Mouse (Mus musculus): ENCODE results near the gene Cdkal1. TPM values are rescaled to one million over a fixed set of nuclear protein-coding genes. Genes with fewer than 3 reads are reported as not detected.
A peak's percentile ranks its signal among the peaks of the same experiment; 100 is the strongest.

Gene Cdkal1
- polyA plus RNA-seq, 1 experiment from 2014 or later, result 14.7 TPM

DNA sequence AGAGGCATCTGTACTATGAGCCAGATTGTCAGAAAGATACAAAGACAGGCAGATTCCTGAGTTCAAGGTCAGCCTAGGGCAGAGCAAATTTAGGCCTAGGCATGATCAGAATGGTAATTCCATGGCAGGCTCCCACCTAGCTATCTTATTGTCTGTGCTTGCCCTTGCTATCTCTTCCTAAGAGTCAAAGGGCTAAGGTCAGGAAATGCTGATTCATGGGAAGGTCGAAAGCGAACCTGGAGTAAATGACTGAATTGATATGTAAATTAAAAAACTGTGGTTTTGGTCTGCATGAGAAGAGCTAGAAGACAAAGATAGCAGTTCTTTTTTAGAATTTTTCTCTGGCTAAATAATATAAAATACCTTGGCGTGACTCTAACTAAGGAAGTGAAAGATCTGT is 262.4 kb downstream of the Cdkal1 start:
- ATAC-seq (ENCODE audit: low FRiP score, low TSS enrichment) (no peak), DNase-seq (ENCODE audit: low spot score) (no peak)
- Histone ChIP-seq H3K4me2 (replicated peaks; ENCODE audit: low read depth) (no peak overlapping the region), H3K9ac (ENCODE audit: low read length) (no peak overlapping the region), H3K27me3 (ENCODE audit: control insufficient read depth, insufficient read depth, low read length) (no peaks in the 10 kb centered on the region), H3K4me1 (replicated peaks; ENCODE audit: control insufficient read depth, insufficient read depth) (no peaks in the 10 kb centered on the region), H3K4me3 (ENCODE audit: low read depth, low read length) (no peak overlapping the region), H3K9me3 (ENCODE audit: control insufficient read depth, low read length) (0 out of 2 replicates have a peak, but pooled peaks cover 4% of the 10 kb centered on the region), H3K36me3 (ENCODE audit: control insufficient read depth, insufficient read depth, low read length) (no peaks in the 10 kb centered on the region), H3K27ac (replicated peaks) (no peak overlapping the region)
- 98% methylated on average over 3 of the region's 3 CpGs for WGBS
- TF ChIP-seq CTCF (IDR thresholded peaks at IDR 0.05; ENCODE audit: low read depth) (no peak), EP300 (optimal IDR thresholded peaks at IDR 0.05) (no peak)

GRCm38 (mm10) chr13:29590685-29591084 is 264.8 kb downstream of the Cdkal1 start:
- Histone ChIP-seq H3K36me3 (ENCODE audit: control insufficient read depth, insufficient read depth, low read length) (no peaks in the 10 kb centered on the region), H3K9me3 (ENCODE audit: control insufficient read depth, low read length) (0 out of 2 replicates have a peak, but pooled peaks cover 4% of the 10 kb centered on the region), H3K27ac (replicated peaks) (no peak overlapping the region), H3K4me3 (ENCODE audit: low read depth, low read length) (no peak overlapping the region), H3K4me1 (replicated peaks; ENCODE audit: control insufficient read depth, insufficient read depth) (no peaks in the 10 kb centered on the region), H3K27me3 (ENCODE audit: control insufficient read depth, insufficient read depth, low read length) (no peaks in the 10 kb centered on the region), H3K4me2 (replicated peaks; ENCODE audit: low read depth) (no peak overlapping the region), H3K9ac (ENCODE audit: low read length) (no peak overlapping the region)
- WGBS, result 87% methylated on average over 5 of the region's 5 CpGs
- DNase-seq (ENCODE audit: low spot score) (no peak), ATAC-seq (ENCODE audit: low FRiP score, low TSS enrichment) (no peak)
- TF ChIP-seq CTCF (IDR thresholded peaks at IDR 0.05; ENCODE audit: low read depth), result no peak
- no peak for TF ChIP-seq EP300 (optimal IDR thresholded peaks at IDR 0.05)

DNA sequence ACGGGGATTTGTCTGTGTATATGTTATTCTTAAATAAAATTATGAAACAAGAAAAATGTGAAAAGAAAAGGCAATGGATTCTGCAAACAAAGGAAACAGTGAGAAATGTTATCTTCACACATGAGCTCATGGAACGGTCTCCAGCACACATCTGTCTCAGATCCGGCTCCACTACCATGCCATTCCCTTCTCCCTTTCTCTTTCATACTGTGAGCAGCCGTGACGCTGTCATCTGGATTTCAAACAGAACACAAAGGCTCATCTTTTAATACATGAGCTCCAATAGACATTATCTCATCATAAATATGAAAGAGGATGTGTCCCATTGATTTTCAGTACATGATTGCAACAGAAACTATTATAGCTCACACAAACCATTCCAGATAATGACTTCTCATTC is 265.3 kb downstream of the Cdkal1 start:
- H3K4me3 ChIP-seq (ENCODE audit: low read depth, low read length), result no peak overlapping the region
- H3K27ac ChIP-seq (replicated peaks), result no peak overlapping the region
- no peak for TF ChIP-seq EP300 (optimal IDR thresholded peaks at IDR 0.05)
- no peak for TF ChIP-seq CTCF (IDR thresholded peaks at IDR 0.05; ENCODE audit: low read depth)
- no peaks in the 10 kb centered on the region for H3K27me3 ChIP-seq (ENCODE audit: control insufficient read depth, insufficient read depth, low read length)
- 0 out of 2 replicates have a peak, but pooled peaks cover 4% of the 10 kb centered on the region for H3K9me3 ChIP-seq (ENCODE audit: control insufficient read depth, low read length)
- DNase-seq (ENCODE audit: low spot score) (no peak), ATAC-seq (ENCODE audit: low FRiP score, low TSS enrichment) (no peak)
- no peaks in the 10 kb centered on the region for H3K36me3 ChIP-seq (ENCODE audit: control insufficient read depth, insufficient read depth, low read length)
- no peak overlapping the region for H3K9ac ChIP-seq (ENCODE audit: low read length)
- 79% methylated on average over 5 of the region's 5 CpGs for WGBS
- no peaks in the 10 kb centered on the region for H3K4me1 ChIP-seq (replicated peaks; ENCODE audit: control insufficient read depth, insufficient read depth)
- no peak overlapping the region for H3K4me2 ChIP-seq (replicated peaks; ENCODE audit: low read depth)

DNA sequence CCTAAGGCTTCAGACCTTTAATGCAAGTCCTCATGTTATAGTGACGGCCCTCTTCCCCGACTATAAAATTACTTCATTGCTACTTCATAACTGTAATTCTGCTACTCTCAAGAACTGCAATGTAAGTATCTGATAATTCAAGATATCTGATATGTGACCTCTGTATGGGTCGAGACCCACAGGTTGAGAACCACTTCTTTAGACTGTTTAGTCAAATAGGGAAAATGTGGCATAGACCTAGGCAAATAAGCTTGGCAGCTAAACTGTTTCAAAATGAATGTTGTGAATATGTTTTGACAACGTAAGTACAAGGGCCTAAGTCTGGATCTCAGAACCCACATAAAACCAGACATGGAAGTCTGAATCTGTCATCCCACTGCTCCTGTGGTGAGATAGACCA is 266.8 kb downstream of the Cdkal1 start:
- Histone ChIP-seq H3K9ac (ENCODE audit: low read length) (no peak overlapping the region), H3K4me3 (ENCODE audit: low read depth, low read length) (no peak overlapping the region), H3K27me3 (ENCODE audit: control insufficient read depth, insufficient read depth, low read length) (no peaks in the 10 kb centered on the region), H3K9me3 (ENCODE audit: control insufficient read depth, low read length) (0 out of 2 replicates have a peak, but pooled peaks cover 4% of the 10 kb centered on the region), H3K4me2 (replicated peaks; ENCODE audit: low read depth) (no peak overlapping the region), H3K27ac (replicated peaks) (no peak overlapping the region), H3K36me3 (ENCODE audit: control insufficient read depth, insufficient read depth, low read length) (no peaks in the 10 kb centered on the region), H3K4me1 (replicated peaks; ENCODE audit: control insufficient read depth, insufficient read depth) (no peaks in the 10 kb centered on the region)
- TF ChIP-seq CTCF (IDR thresholded peaks at IDR 0.05; ENCODE audit: low read depth), result no peak
- TF ChIP-seq EP300 (optimal IDR thresholded peaks at IDR 0.05), result no peak
- DNase-seq (ENCODE audit: low spot score), result no peak
- 93% methylated on average over 4 of the region's 4 CpGs for WGBS
- no peak for ATAC-seq (ENCODE audit: low FRiP score, low TSS enrichment)

DNA sequence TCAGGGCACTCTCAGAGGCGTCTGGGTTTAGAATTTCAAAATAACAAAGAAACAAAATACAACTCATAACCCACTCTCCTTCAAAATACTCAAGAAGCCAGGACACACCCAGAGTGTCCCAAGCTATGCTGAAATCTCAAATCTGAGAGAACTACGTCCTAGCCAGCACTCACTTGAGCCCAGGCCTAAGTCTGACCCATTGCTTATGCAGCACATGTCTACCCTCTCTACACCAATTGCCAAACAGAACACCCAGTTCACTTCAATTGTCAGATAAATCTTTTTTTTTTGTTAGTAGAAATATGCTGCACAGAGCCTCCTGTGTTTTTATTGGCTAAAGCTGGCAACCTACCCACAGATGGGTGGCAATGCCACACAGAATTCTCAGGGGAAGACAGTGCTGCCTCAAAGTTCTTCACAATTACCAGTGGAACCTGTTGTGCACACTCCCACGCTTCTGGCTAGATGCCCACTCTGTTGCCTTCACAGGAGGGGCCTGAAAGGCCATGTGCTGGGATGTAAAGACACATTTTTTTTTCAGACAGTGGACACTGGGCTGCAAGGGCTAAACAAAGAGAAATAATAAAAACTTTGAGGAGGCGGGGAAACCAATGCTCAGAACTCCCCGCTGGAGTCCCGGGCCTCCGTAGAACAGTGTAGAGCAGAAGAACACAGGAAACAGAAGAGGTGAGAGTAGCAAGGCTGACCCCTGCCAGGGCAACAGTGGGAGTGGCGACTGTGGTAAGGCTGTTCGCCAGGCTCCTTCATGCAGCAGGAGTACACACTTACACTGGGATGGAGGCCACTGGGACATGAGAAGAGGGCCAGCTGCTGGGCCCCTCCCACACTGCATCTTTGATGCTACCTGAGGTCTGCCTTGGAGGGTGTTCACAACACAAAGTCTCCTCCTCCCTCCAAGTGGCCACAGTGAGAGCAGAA is 273.4 kb downstream of the Cdkal1 start:
- Histone ChIP-seq H3K9ac (ENCODE audit: low read length) (no peak overlapping the region), H3K4me2 (replicated peaks; ENCODE audit: low read depth) (no peak overlapping the region), H3K27me3 (ENCODE audit: control insufficient read depth, insufficient read depth, low read length) (no peaks in the 10 kb centered on the region), H3K36me3 (ENCODE audit: control insufficient read depth, insufficient read depth, low read length) (no peaks in the 10 kb centered on the region), H3K27ac (replicated peaks) (no peak overlapping the region), H3K9me3 (ENCODE audit: control insufficient read depth, low read length) (no peaks in the 10 kb centered on the region), H3K4me3 (ENCODE audit: low read depth, low read length) (no peak overlapping the region), H3K4me1 (replicated peaks; ENCODE audit: control insufficient read depth, insufficient read depth) (no peaks in the 10 kb centered on the region)
- 0 out of 2 replicates have a peak, but pooled peaks have one; percentile 15 for ATAC-seq (ENCODE audit: low FRiP score, low TSS enrichment)
- 77% methylated on average over 9 of the region's 9 CpGs for WGBS
- no peak for TF ChIP-seq EP300 (optimal IDR thresholded peaks at IDR 0.05)
- no peak for DNase-seq (ENCODE audit: low spot score)

- H3K9me3 ChIP-seq (ENCODE audit: control insufficient read depth, low read length), result no peaks in the 10 kb centered on the region
- H3K9ac ChIP-seq (ENCODE audit: low read length), result no peak overlapping the region
- DNase-seq (ENCODE audit: low spot score) (no peak), ATAC-seq (ENCODE audit: low FRiP score, low TSS enrichment) (no peak)
- no peak overlapping the region for H3K4me2 ChIP-seq (replicated peaks; ENCODE audit: low read depth)
- H3K4me3 ChIP-seq (ENCODE audit: low read depth, low read length), result no peak overlapping the region
- no peaks in the 10 kb centered on the region for H3K36me3 ChIP-seq (ENCODE audit: control insufficient read depth, insufficient read depth, low read length)
- no peaks in the 10 kb centered on the region for H3K27me3 ChIP-seq (ENCODE audit: control insufficient read depth, insufficient read depth, low read length)
- H3K4me1 ChIP-seq (replicated peaks; ENCODE audit: control insufficient read depth, insufficient read depth), result no peaks in the 10 kb centered on the region
- TF ChIP-seq EP300 (optimal IDR thresholded peaks at IDR 0.05) (no peak), CTCF (IDR thresholded peaks at IDR 0.05; ENCODE audit: low read depth) (no peak)
- no peak overlapping the region for H3K27ac ChIP-seq (replicated peaks)
- WGBS, result 87% methylated on average over 7 of the region's 7 CpGs
These were observed 274.7 kb downstream of the Cdkal1 start for GRCm38 (mm10) chr13:29580780-29581179.
